Mouse (Mus musculus) cortical plate, adult 2 months (tissue): ENCODE measurements around the gene Olfr247.
"Not testable (repeated sequence)": the region's sequence is repeated elsewhere in the genome, so short reads cannot be mapped to it uniquely, and the experiment has no call there.

Experiments used
- CTCF ChIP-seq: fragments of 200-500 bp; IDR thresholded peaks from 2 replicates; pipeline ENCODE4 v1.5.1; 2011; ENCODE audit warnings: mild to moderate bottlenecking, control low read depth, low read length; ENCODE audit not compliant: insufficient read depth; ENCODE audit errors: extremely low read depth
- POLR2A ChIP-seq: fragments of 200-500 bp; IDR thresholded peaks from 2 replicates; pipeline ENCODE4 v1.6.1; 2011; ENCODE audit warnings: mild to moderate bottlenecking, low read length, control low read depth; ENCODE audit not compliant: insufficient read depth; ENCODE audit errors: extremely low read depth

DNA sequence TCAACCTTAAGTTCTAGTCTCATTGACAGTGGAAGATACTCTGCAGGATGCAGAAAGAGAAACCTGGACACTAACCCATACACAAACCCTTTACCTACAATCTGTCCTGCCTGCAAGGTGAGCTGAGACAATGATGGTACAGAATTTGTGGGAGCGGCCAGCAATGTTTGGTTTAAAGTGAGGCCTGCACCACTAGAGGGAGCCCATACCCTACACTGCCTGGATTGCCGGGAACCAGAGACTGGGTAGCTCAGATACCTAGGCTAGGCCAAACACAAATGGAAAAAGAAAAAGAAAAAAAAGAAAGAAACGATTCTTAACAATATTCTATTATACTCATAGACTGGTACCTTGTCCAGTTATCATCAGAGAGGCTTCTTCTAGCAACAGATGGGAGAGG is 5.9 kb upstream of the Olfr247 start:
- TF ChIP-seq CTCF, POLR2A: not testable (repeated sequence)
